Mouse (Mus musculus) lung, adult 2 months (tissue): Measurements from ENCODE around the gene Trim46. TPM values are rescaled to one million over a fixed set of nuclear protein-coding genes. Genes with fewer than 3 reads are reported as not detected.

Experiments used
- DNase-seq: peaks from one replicate; pipeline ENCODE4 v3.0.0; 2022
- H3K4me1 ChIP-seq: fragments of 200-500 bp; 2 replicates; pipeline ENCODE4 v1.6.1; 2011; ENCODE audit warnings: low read length; ENCODE audit not compliant: control insufficient read depth, insufficient read depth
- H3K4me3 ChIP-seq: fragments of 200-500 bp; replicated peaks from 2 replicates; pipeline ENCODE3; 2011; ENCODE audit warnings: low read depth, mild to moderate bottlenecking, control low read depth, low read length; ENCODE audit errors: extremely low read depth
- CTCF ChIP-seq: fragments of 200-500 bp; IDR thresholded peaks from 2 replicates; pipeline ENCODE4 v1.5.1; 2011; ENCODE audit warnings: mild to moderate bottlenecking, low read length, control low read depth; ENCODE audit not compliant: insufficient read depth
- POLR2A ChIP-seq: fragments of 200-500 bp; IDR thresholded peaks from 2 replicates; pipeline ENCODE4 v1.6.1; 2011; ENCODE audit warnings: low read depth, mild to moderate bottlenecking, control low read depth, low read length, borderline replicate concordance; ENCODE audit errors: extremely low read depth
- WGBS: fragments of 180-500 bp; shearing (Covaris S2); methylation state at CpG from one replicate; pipeline ENCODE4 v1.1.7; 2018; 5-methylcytosine and 5-hydroxymethylcytosine counted together
- polyA plus RNA-seq: library from polyadenylated mRNA; depleted of rRNA; stranded (reverse); fragments of >200 nt; gene quantifications from 2 replicates; pipeline ENCODE4 v1.2.3, GENCODE M21; 2012

Gene Trim46
- polyA plus RNA-seq, 1 experiment, result 11.0 TPM

DNA sequence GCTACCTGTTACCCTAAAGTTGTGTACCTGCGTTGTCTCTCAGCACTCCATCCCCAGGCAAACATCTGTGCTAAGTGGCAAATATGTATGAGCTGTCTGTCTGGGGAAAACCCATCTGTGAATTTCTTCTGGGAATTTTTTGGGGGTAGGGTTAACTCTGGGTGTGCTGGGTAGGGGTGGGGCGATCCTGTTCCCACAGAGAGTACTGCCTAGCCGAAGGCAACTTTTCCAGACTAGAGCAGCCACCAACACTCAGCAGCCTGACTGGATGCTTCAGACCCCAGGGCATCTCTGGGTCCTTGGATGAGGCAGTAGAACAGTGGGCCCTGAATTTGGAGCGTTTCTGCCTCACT lies 36.2 kb upstream of the Trim46 start:
- TF ChIP-seq CTCF (no peak), POLR2A (no peak)
- Histone ChIP-seq H3K4me3 (no peak overlapping the region), H3K4me1 (peaks cover 5% of the 10 kb centered on the region)
- no peak for DNase-seq
- 25% methylated on average over 4 of the region's 4 CpGs for WGBS

DNA sequence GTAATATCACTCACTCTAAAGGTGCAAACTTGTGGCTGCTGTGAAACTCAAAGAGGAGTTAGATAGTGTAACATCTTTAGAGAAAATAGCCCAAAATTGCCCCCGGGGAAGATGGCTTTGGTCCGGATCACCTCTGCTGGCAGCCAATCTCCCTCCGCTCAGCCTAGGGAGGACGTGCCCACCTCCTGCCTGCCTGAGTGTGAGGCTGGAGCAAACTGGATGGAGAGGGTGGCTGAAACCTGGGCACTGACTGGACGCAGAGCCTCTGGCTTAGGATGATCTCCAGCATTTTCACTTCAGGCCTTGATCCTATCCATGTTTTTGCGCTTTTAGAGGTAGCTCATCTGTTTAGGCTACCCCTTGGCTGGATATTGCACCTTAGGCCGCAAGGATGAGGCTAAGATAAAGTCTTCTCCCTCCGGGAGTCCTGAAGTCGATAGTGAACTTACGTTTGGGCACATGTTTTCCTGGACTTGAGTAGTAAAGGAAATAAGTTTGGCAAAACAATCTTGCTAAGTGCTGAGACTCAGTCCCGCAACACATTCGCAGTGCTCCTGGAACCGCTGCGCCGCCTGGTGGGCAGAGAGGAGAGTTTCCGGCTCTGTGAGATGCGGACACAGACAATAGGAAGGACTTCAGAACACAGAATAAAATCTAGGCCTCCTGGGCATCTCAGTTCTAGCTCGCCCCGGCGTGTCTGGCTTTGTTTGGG lies 35.6 kb upstream of the Trim46 start:
- TF ChIP-seq POLR2A, result peak; percentile 28; the same call in 1 of the 2 replicates
- peak; percentile 98 for TF ChIP-seq CTCF
- Histone ChIP-seq H3K4me1 (peaks cover 5% of the 10 kb centered on the region), H3K4me3 (peak overlapping the region; percentile 17)
- WGBS, result 9% methylated on average over 20 of the region's 20 CpGs
- peak; percentile 86 for DNase-seq

DNA sequence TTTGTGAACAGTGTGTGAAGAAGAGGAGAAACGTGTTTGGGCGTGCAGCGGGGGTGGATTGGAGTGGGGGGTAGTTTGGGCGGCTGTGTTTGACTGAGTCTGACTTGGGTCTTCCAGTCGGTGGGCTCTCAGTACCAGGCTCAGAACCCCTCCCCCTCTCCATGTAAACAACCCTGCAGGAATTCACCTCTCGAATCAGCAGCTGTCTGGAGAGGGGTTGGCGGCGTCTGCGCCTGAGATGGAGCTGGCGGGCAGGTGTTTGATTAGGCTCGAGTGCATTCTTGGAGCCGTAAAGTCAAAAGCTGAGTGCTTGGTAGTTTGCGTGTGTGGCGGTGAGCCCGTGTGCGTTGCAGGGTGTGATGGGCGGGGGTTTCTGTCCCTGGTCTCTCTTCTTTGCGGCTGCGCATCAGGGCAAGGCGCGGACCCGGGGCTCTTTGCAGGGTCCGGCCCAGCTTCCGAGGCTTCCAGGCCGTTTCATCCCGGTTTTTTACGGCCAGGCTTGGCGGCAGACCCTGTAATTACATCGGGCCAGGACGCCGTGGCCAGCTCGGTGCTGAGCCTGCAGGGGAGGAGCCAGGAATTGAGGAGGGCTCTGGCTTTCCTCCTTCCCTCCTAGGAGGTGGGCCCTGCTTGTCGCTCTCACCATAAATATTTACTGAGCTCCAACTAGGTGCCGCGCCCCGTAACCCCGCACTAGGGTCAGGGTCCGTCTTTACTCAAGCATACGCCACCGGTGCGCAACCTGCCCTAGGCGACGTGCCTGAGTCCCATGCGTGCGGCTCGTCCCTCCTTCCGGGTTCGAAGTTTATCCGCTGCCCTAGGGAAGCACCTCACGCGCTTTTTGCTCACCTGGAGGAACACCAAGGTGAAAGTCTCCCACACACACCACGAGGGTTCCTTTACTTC lies 34.8 kb upstream of the Trim46 start, which contains the start of gene Efna1:
Gene Efna1, minus strand, starts transcription at position 537 of the 906 bp plus-strand sequence.
- H3K4me1 ChIP-seq, result peaks cover 11% of the 10 kb centered on the region
- peak; percentile 85 for DNase-seq
- TF ChIP-seq POLR2A (peak; percentile 69; the same call in 1 of the 2 replicates), CTCF (no peak)
- 1% methylated on average over 52 of the region's 52 CpGs for WGBS
- peak within 1 kb of the TSS; percentile 92 for H3K4me3 ChIP-seq

DNA sequence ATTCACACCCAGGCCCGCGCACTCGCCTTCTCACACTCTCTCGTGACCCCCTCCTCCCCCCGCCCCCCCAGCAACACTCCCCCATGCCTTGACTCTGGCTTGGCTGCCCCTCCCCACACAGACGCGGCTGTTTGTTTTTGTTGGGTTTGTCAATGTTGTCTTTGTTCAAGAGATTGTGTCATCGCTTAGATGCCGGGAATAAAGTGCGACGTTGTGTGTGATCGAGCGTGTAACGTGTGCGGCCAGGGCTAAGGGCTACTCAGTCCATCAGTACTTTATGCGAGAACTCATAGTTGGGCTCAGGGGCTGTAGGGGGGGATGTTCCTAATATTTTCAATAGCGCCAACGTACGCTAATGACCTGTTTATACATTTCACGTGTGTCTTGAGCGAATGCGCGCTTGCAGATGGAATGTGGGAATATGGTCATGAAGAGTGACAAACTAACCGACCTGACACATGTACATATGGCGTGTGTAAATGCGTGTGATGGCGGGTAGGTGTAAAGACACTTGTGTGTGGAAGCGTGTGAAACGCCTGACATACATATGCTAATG lies 34.0 kb upstream of the Trim46 start:
- H3K4me1 ChIP-seq, result peaks cover 12% of the 10 kb centered on the region
- peak; percentile 65 for DNase-seq
- WGBS, result under 1% methylated on average over 29 of the region's 29 CpGs
- TF ChIP-seq POLR2A (peak; percentile 54; the same call in 1 of the 2 replicates), CTCF (no peak)
- H3K4me3 ChIP-seq, result peak overlapping the region; percentile 92

DNA sequence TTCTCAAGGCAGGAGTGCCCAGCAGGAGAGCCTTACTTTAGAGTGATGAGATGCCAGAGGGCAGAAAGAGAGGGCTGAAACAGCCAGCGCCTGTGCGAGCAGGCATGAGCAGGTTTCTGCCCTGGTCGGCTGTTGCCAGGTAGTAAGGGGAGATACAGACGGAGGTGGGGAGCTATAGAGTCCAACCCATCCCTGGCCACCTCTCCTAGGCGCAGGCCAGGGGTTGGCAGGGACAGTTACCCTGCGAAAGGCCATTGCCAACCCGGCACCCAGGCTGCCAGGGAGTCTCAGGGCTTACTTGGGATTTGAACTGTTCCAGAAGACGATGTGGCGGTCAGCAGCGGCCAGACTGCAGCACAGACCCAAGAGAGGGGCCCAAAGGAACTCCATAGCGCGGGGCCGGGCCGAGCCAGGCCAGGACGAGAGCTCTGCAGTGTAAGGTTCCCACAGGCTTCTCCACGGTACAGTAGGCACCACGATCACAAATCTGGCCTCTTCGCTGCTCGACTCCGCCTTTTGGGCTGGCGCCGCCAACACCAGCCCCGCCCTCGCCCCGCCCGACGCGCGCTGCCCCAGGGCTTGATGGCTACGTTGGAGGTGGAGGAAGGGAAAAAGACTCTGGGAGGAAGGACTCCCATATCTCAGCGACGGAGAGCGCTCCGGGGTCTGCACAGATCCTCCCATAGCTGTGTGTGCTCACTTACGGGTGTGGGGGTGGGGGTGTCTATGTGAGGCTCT lies 33.2 kb upstream of the Trim46 start:
- Histone ChIP-seq H3K4me1 (peaks cover 12% of the 10 kb centered on the region), H3K4me3 (peak overlapping the region; percentile 92)
- TF ChIP-seq POLR2A, result 0 out of 2 replicates have a peak, but pooled peaks have one; percentile 94
- TF ChIP-seq CTCF, result no peak
- peak; percentile 88 for DNase-seq
- WGBS, result 4% methylated on average over 35 of the region's 35 CpGs

DNA sequence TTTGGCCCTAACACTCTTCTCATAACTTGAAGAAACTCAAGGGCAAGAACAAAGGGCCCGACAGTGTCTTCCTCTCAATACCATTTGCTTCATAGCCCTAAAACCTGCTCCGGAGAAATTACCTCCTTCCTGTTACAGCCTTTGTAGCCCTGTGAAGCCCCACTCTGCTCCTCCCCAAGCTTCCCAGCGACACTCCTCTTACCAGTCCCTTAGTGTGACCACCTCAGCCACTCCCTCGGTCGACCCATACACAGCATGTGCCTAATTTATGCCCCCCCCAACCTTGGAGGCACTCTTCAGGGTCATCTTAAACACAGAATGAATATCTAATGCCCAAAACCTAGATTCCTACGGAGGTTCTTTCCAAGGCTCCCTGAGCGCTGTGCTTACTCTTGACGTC lies 32.5 kb upstream of the Trim46 start:
- no peak for TF ChIP-seq POLR2A
- no peak for TF ChIP-seq CTCF
- peak overlapping the region; percentile 92 for H3K4me3 ChIP-seq
- no peak for DNase-seq
- peaks cover 12% of the 10 kb centered on the region for H3K4me1 ChIP-seq
- 22% methylated on average over 8 of the region's 8 CpGs for WGBS

DNA sequence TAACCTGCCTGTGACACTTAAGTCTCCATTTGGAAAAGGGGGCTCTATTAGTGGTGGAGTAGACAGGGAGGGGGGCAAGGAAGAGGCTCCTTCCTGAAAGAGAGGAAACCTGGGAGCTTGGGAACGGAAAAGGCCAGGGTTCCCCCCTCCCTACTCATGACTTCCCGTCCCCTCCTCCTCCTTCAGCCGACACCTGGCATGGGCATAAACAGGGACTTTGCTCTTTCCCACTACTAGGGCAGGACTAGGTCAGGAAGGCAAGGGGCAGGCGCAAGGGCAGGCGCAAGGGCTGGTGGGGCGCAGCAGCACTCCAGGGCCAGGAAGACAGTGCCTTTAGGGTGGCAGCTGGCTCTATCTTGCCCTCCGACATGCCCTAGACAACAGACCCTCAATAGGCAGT lies 32.0 kb upstream of the Trim46 start:
- WGBS, result 34% methylated on average over 7 of the region's 7 CpGs
- peaks cover 12% of the 10 kb centered on the region for H3K4me1 ChIP-seq
- no peak for TF ChIP-seq CTCF
- TF ChIP-seq POLR2A, result peak; percentile 88; the same call in 1 of the 2 replicates
- H3K4me3 ChIP-seq, result peak overlapping the region; percentile 92
- DNase-seq, result no peak

DNA sequence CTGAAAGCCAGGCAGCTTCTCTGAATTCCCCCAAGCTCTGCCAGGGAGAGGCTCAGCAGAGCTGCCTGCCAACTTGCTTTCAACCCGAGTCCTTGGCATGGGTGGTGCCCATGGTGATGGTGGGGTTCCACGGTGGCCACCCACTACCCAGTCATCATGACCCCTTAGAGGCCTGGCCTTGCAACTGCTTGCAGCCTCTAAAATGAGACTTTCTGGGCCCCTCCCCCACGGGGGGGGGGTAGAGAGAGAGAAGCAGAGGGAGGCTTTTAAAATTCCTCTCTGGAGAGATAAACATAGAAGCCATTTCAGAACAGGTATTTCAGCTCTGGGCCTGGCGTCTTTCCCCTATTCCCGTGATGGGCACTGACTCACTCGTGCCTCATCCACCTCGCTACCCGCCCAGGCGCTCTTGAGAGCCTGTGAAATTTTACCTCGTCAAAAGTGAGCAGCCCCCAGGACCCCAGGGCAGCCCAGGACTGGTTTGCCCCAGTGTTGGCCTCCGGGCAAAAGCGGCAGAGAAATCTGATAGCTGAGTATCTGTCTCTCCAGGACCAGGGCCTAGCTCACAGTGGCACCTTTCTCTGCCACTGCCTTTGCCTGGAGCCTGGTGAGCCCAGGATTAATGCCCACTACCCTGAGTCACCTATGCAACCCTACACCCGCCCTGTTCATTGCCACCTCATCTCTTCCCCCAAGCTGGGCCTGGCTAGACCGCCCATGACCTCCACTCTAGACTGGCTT lies 31.3 kb upstream of the Trim46 start:
- WGBS, result 26% methylated on average over 14 of the region's 14 CpGs
- peaks cover 12% of the 10 kb centered on the region for H3K4me1 ChIP-seq
- TF ChIP-seq CTCF, result no peak
- TF ChIP-seq POLR2A, result peak; percentile 19; the same call in 1 of the 2 replicates
- peak; percentile 69 for DNase-seq
- H3K4me3 ChIP-seq, result peak overlapping the region; percentile 92
